Mouse (Mus musculus) forebrain, embryonic 16.5 days (tissue): ENCODE measurements around the gene Olfml2b. TPM values are rescaled to one million over a fixed set of nuclear protein-coding genes. Genes with fewer than 3 reads are reported as not detected.

Source experiments
- polyA plus RNA-seq: library from polyadenylated mRNA; unstranded; fragments of >200 nt; fragmentation: Nextera tagmentation; extraction: Ambion mirVana; gene quantifications from 2 replicates; pipeline ENCODE4 v1.2.1, GENCODE M21; 2015

Gene Olfml2b
- polyA plus RNA-seq, 1 experiment from 2014 or later, result 12.2 TPM

Other genes starting within 250 kb of the Olfml2b start
- 20.9 and 26.9 TPM in 2 replicates for gene Nos1ap, start 54.7 kb upstream of the Olfml2b start, polyA plus RNA-seq
- 7.7 and 8.1 TPM in 2 replicates for gene Atf6, start 223.2 kb downstream of the Olfml2b start, polyA plus RNA-seq
- 0.58 and 1.1 TPM in 2 replicates for gene Gm26620, start 240.5 kb downstream of the Olfml2b start, polyA plus RNA-seq
- gene Dusp12, start 241.0 kb downstream of the Olfml2b start, polyA plus RNA-seq, result 32.6 and 39.2 TPM in 2 replicates